Mouse (Mus musculus): ENCODE results near the gene Myocd.

DNA sequence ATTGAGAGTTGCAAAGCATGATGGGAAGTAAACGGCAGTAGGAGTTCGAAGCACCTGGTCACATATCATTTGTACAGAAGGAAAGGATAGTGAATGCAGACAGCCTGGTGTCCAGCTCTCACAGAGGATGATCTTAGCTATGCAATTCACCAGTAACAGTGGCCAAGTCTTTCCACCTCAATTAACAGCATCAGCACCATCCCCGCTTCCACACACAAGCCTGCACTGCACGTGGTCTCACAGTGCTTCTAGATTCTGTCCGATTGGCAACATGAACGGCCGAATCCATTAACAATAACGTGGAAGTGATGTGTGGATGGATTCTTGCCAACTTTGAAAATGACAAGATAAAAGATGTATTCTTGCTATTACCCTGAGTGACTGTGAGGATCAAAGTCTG, 17.9 kb upstream of the Myocd start:
- TF ChIP-seq POLR2A (IDR thresholded peaks at IDR 0.05; ENCODE audit: insufficient read depth, low read length) (no peak), CTCF (IDR thresholded peaks at IDR 0.05; ENCODE audit: low read depth, low read length) (no peak)
